Mouse (Mus musculus): ENCODE measurements around the gene Hpd.

DNA sequence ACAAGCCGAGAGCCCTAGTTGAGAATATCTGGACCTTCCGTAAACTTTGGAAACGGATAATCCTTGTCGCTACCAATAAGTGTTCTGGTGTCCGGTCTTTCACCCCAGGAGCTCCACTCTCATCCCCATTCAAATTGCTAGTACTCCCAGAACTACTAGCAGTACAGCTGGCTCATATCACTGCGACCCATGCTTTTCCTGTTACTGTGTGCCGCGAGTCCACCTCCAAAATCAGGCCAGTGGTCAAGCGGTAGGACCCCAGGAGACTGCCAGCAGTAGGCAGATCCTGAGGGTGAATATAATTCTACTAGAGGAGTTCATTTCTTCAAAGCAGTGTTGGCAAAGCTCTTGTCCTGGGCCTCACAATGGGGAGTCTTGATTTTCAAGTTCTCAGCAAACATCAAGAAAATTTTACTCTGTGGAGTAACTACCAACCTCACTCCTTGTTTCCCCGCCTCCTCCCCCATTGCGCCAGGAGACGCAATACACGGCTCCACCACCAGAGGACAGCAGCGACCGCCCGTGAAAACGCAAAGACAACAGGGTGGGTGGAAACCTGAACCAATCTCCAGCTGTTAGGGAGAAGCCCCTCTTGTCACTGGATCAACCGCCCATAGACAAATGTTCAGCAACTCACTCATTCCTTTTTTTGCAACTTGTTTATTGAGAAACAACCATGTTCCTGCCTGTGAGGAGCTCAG is 49.3 kb downstream of the Hpd start:
- TF ChIP-seq POLR2A (IDR thresholded peaks at IDR 0.05; ENCODE audit: low read depth, low read length) (no peak), CTCF (IDR thresholded peaks at IDR 0.05; ENCODE audit: extremely low read depth, insufficient read length, insufficient replicate concordance, low read depth, low read length) (peak; percentile 99)
